Comparison of ENCODE assay signal across 15 mouse cellular contexts in the genomic region with DNA sequence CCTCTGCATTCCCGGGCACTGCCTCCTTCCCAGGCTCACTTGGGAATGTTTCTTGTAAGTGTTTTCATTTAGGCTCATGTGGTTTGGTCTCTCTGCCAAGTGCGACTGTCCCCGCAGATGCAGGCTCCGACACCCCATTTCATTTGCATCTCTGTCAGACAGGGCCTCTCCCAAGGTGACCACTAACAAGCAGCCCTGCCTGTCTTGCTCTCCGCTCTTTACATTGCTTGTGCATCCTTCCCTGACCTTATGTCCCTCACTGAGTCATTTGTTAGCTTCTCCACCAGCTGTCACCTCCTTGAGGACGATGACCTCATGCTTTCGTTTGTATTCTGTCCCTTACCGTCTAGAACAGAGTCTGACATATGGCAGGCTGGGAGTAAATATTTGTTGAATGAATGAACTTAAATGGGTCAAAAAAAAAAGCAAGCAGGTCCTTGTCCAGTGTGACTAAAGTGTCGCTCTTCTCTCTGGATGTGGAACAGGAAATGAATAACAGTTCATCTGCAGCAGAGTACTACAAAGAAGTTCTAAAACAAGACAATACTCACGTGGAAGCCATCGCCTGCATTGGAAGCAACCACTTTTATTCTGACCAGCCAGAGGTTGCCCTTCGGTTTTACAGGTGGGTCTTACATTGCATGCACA. TPM values are rescaled to one million over a fixed set of nuclear protein-coding genes. Genes with fewer than 3 reads are reported as not detected.
A peak's percentile ranks its signal among the peaks of the same experiment; 100 is the strongest.
DNase-seq lines count a peak whose midpoint lies in the region; ATAC-seq and TF ChIP-seq lines count a peak whose summit lies in the region.
"Had no signal": no experiment of that assay in that cellular context is flagged by ENCODE, and none has a peak within 500 bp of the region (broad histone marks: within the 10 kb centered on the region; RNA-seq: fewer than 3 reads in every experiment).

No protein-coding gene starts in this region.

- no peak for TF ChIP-seq CTCF in midbrain, postnatal 0 days (IDR thresholded peaks at IDR 0.05)

- no peak for TF ChIP-seq POLR2A in myocyte (IDR thresholded peaks at IDR 0.05; ENCODE audit: insufficient read length, low read depth)

- H3ac ChIP-seq in myocyte (ENCODE audit: control insufficient read depth, insufficient read length) = no peak overlapping the region

- peaks cover 67% of the 10 kb centered on the region for H3K36me3 ChIP-seq in midbrain, embryonic 10.5 days
- H3K36me3 ChIP-seq in midbrain, postnatal 0 days (ENCODE audit: insufficient read depth, low read length) = peaks cover 23% of the 10 kb centered on the region
- H3K36me3 ChIP-seq in hindbrain, embryonic 12.5 days = peaks cover 41% of the 10 kb centered on the region
- no peaks in the 10 kb centered on the region for H3K36me3 ChIP-seq in myocyte (ENCODE audit: control insufficient read depth, insufficient read depth)

- H3K79me2 ChIP-seq in myocyte (ENCODE audit: control insufficient read depth, insufficient read depth) = no peaks in the 10 kb centered on the region

- no peak overlapping the region for H3K9ac ChIP-seq in midbrain, postnatal 0 days (replicated peaks; ENCODE audit: low read length, poor library complexity, severe bottlenecking)
- no peak overlapping the region for H3K9ac ChIP-seq in hindbrain, embryonic 12.5 days
- H3K9ac ChIP-seq: heart, embryonic 15.5 days; liver, embryonic 14.5 days had no signal

- no peak overlapping the region for H3K4me2 ChIP-seq in midbrain, postnatal 0 days (ENCODE audit: low read depth, low read length, poor library complexity, severe bottlenecking)
- H3K4me2 ChIP-seq in hindbrain, embryonic 12.5 days (replicated peaks) = no peak overlapping the region
- peak overlapping the region; percentile 10 for H3K4me2 ChIP-seq in myocyte (ENCODE audit: low read depth)
- H3K4me2 ChIP-seq: heart, embryonic 15.5 days had no signal

- H3K4me1 ChIP-seq in midbrain, embryonic 10.5 days = peaks cover 25% of the 10 kb centered on the region
- H3K4me1 ChIP-seq in midbrain, postnatal 0 days (ENCODE audit: insufficient read depth, low read length) = no peaks in the 10 kb centered on the region
- peaks cover 18% of the 10 kb centered on the region for H3K4me1 ChIP-seq in hindbrain, embryonic 12.5 days
- H3K4me1 ChIP-seq: heart, embryonic 15.5 days had no signal

- H3K27ac ChIP-seq in midbrain, embryonic 10.5 days (replicated peaks) = peak overlapping the region; percentile 67
- H3K27ac ChIP-seq in midbrain, postnatal 0 days (ENCODE audit: low read depth, low read length) = no peak overlapping the region
- H3K27ac ChIP-seq in hindbrain, embryonic 12.5 days = peak overlapping the region; percentile 57
- H3K27ac ChIP-seq: heart, embryonic 15.5 days; liver, embryonic 14.5 days had no signal

- DNase-seq in midbrain, embryonic 10.5 days (ENCODE audit: low spot score) = no peak
- DNase-seq in midbrain, postnatal 0 days (ENCODE audit: low spot score) = no peak
- peak; percentile 40 for DNase-seq in embryo, embryonic 11 days
- no peak for DNase-seq in spleen, adult 12 weeks (ENCODE audit: low spot score)
- no peak for DNase-seq in thymus, postnatal 4 days
- DNase-seq: cerebellum, postnatal 36 days; gastrocnemius, postnatal 10 days; kidney, adult 18-20 months; layer of hippocampus, adult 9-11 months; left cerebral cortex, postnatal 4 days had no signal

- peaks cover 17% of the 10 kb centered on the region for H3K9me3 ChIP-seq in midbrain, embryonic 10.5 days (replicated peaks)
- no peaks in the 10 kb centered on the region for H3K9me3 ChIP-seq in midbrain, postnatal 0 days (ENCODE audit: low read length)
- H3K9me3 ChIP-seq in hindbrain, embryonic 12.5 days (replicated peaks) = no peaks in the 10 kb centered on the region
- H3K9me3 ChIP-seq: heart, embryonic 15.5 days had no signal

- H3K4me3 ChIP-seq in midbrain, embryonic 10.5 days = no peak overlapping the region
- no peak overlapping the region for H3K4me3 ChIP-seq in midbrain, postnatal 0 days (ENCODE audit: low read depth, low read length)
- no peak overlapping the region for H3K4me3 ChIP-seq in hindbrain, embryonic 12.5 days
- H3K4me3 ChIP-seq in myocyte = no peak overlapping the region
- H3K4me3 ChIP-seq: erythroblast, embryonic 14.5 days; heart, embryonic 15.5 days had no signal

- 76% methylated on average over 12 of the region's 12 CpGs for WGBS in midbrain, embryonic 10.5 days
- 66% methylated on average over 12 of the region's 12 CpGs for WGBS in midbrain, postnatal 0 days
- 45% methylated on average over 12 of the region's 12 CpGs for WGBS in hindbrain, embryonic 12.5 days

- H3K27me3 ChIP-seq in midbrain, embryonic 10.5 days (ENCODE audit: low read depth, poor library complexity, severe bottlenecking) = no peaks in the 10 kb centered on the region
- no peaks in the 10 kb centered on the region for H3K27me3 ChIP-seq in midbrain, postnatal 0 days (ENCODE audit: insufficient read depth, low read length)
- no peaks in the 10 kb centered on the region for H3K27me3 ChIP-seq in hindbrain, embryonic 12.5 days
- no peaks in the 10 kb centered on the region for H3K27me3 ChIP-seq in myocyte (ENCODE audit: control insufficient read depth, insufficient read depth, insufficient read length)
- H3K27me3 ChIP-seq: heart, embryonic 15.5 days had no signal

- ATAC-seq in midbrain, postnatal 0 days (ENCODE audit: low FRiP score) = no peak
- ATAC-seq in hindbrain, embryonic 12.5 days (ENCODE audit: low FRiP score) = peak; percentile 58

TF ChIP-seq in myocyte, 11 proteins besides CTCF, POLR2A, EP300 and RAD21:
- TF ChIP-seq MYOD1 (IDR thresholded peaks at IDR 0.05; ENCODE audit: control insufficient read depth in 1 of 3, insufficient read length in 2 of 3, low read depth in 2 of 3) = peak in 1 of 3 experiments; percentile 15
- no peak for TF ChIP-seq USF1 (IDR thresholded peaks at IDR 0.05; ENCODE audit: low read depth)

RNA-seq across cellular contexts. Expression of a gene that starts 53.9 kb away (rescaled TPM):
- polyA plus RNA-seq in midbrain, embryonic 10.5 days (2016; fragmentation: Nextera tagmentation; extraction: Ambion mirVana) = 44.3 and 47.4 TPM in 2 replicates
- 22.1 and 34.3 TPM in 2 replicates for total RNA-seq in midbrain, postnatal 0 days (2014; rRNA removed)
- polyA plus RNA-seq in midbrain, postnatal 0 days (2015; fragmentation: Nextera tagmentation; extraction: Ambion mirVana) = 22.1 and 23.5 TPM in 2 replicates
- 39.0 and 40.2 TPM in 2 replicates for polyA plus RNA-seq in hindbrain, embryonic 12.5 days (2016; fragmentation: Nextera tagmentation; extraction: Ambion mirVana)
- polyA plus RNA-seq in myocyte (2012; fragmentation: generic; extraction: Trizol) = 6.2 TPM
- polyA plus RNA-seq: erythroblast, embryonic 14.5 days had no signal
